Mouse (Mus musculus) limb, embryonic 14.5 days (tissue): ENCODE measurements around the gene Inca1. TPM values are rescaled to one million over a fixed set of nuclear protein-coding genes. Genes with fewer than 3 reads are reported as not detected.

Experiments
- ATAC-seq: fragments of 200-750 bp; cut with Nextera tagmentation; 2 replicates; pipeline ENCODE4 v1.8.0; 2017; ENCODE audit warnings: low read depth, moderate number of reproducible peaks, moderate TSS enrichment; ENCODE audit not compliant: low FRiP score
- DNase-seq: peaks from one replicate; pipeline ENCODE4 v3.0.0-alpha.2; 2015; ENCODE audit warnings: low spot score
- H3K27ac ChIP-seq: fragments of 300-500 bp; sonication (generic); replicated peaks from 2 replicates; pipeline ENCODE4 v1.5.1; 2014; ENCODE audit warnings: low read depth, mild to moderate bottlenecking, low read length, moderate library complexity, mixed read lengths
- H3K27me3 ChIP-seq: fragments of 300-500 bp; sonication (generic); 2 replicates; pipeline ENCODE4 v1.6.1; 2014; ENCODE audit warnings: low read length, mixed read lengths; ENCODE audit not compliant: control insufficient read depth, insufficient read depth
- H3K36me3 ChIP-seq: fragments of 300-500 bp; sonication (generic); 2 replicates; pipeline ENCODE4 v1.6.1; 2014; ENCODE audit warnings: mild to moderate bottlenecking, low read length, moderate library complexity, mixed read lengths; ENCODE audit not compliant: control insufficient read depth, insufficient read depth
- H3K4me1 ChIP-seq: fragments of 300-500 bp; sonication (generic); 2 replicates; pipeline ENCODE4 v1.6.1; 2014; ENCODE audit warnings: antibody characterized with exemption, low read length, mixed read lengths; ENCODE audit not compliant: control insufficient read depth, insufficient read depth
- H3K4me2 ChIP-seq: fragments of 300-500 bp; sonication (generic); replicated peaks from 2 replicates; pipeline ENCODE4 v1.6.1; 2014; ENCODE audit warnings: low read depth, mild to moderate bottlenecking, low read length, moderate library complexity; ENCODE audit not compliant: severe bottlenecking
- H3K4me3 ChIP-seq: fragments of 300-500 bp; sonication (generic); replicated peaks from 2 replicates; pipeline ENCODE4 v1.5.1; 2014; ENCODE audit warnings: low read length
- H3K9ac ChIP-seq: fragments of 300-500 bp; sonication (generic); 2 replicates; pipeline ENCODE4 v1.6.1; 2014; ENCODE audit warnings: mild to moderate bottlenecking, low read depth, low read length, moderate library complexity; ENCODE audit not compliant: severe bottlenecking
- H3K9me3 ChIP-seq: fragments of 300-500 bp; sonication (generic); 2 replicates; pipeline ENCODE4 v1.6.1; 2016; ENCODE audit warnings: low read length; ENCODE audit not compliant: control insufficient read depth
- POLR2A ChIP-seq: fragments of 200-500 bp; IDR thresholded peaks from 2 replicates; pipeline ENCODE4 v1.8.0; 2012; ENCODE audit warnings: inconsistent platforms, mild to moderate bottlenecking, moderate library complexity, borderline replicate concordance; ENCODE audit not compliant: insufficient read depth, insufficient read length; ENCODE audit errors: extremely low read depth
- WGBS: fragments of 180-500 bp; shearing (Covaris S2); extraction: QIAGEN DNeasy Blood & Tissue Kit; methylation state at CpG from one replicate; pipeline ENCODE4 v1.1.7; 2014; 5-methylcytosine and 5-hydroxymethylcytosine counted together
- polyA plus RNA-seq, 2 experiments: library from polyadenylated mRNA; depleted of rRNA in 1 of 2; stranded (reverse) in 1 of 2; unstranded in 1 of 2; fragments of >200 nt; fragmentation: Nextera tagmentation in 1 of 2; extraction: Ambion mirVana in 1 of 2; gene quantifications; 2 replicates each; pipeline versions ENCODE4 v1.2.1 to v1.2.3; 2012 to 2014

Gene Inca1
- polyA plus RNA-seq, 2 experiments, result 0.81 to 1.3 TPM

DNA sequence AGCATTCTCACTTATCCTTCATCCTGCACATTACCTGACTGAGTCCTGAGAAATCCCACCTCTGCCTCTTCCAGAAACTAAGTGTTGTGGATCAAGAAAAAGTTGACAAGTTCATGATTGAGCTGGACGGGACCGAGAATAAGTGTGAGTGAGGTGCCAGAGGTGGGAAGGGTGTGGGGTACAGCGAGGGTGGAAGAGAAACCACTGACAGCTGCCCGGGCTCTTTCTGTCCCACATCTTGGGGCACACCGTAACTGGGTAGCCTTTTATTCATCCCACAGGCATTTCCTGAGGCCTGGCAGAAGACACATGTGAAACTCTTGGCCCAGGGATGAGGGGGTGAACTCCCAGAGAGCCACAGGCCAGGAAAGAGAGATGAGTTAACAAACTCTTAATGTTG, 41.4 kb downstream of the Inca1 start:
- H3K27ac ChIP-seq, result no peak overlapping the region
- peaks cover 24% of the 10 kb centered on the region for H3K36me3 ChIP-seq
- H3K4me3 ChIP-seq, result no peak overlapping the region
- H3K9ac ChIP-seq, result no peak overlapping the region
- ATAC-seq (no peak), DNase-seq (no peak)
- H3K4me2 ChIP-seq, result no peak overlapping the region
- H3K27me3 ChIP-seq, result no peaks in the 10 kb centered on the region
- H3K9me3 ChIP-seq, result no peaks in the 10 kb centered on the region
- WGBS, result 72% methylated on average over 5 of the region's 5 CpGs
- no peak for TF ChIP-seq POLR2A
- H3K4me1 ChIP-seq, result peaks cover 19% of the 10 kb centered on the region

DNA sequence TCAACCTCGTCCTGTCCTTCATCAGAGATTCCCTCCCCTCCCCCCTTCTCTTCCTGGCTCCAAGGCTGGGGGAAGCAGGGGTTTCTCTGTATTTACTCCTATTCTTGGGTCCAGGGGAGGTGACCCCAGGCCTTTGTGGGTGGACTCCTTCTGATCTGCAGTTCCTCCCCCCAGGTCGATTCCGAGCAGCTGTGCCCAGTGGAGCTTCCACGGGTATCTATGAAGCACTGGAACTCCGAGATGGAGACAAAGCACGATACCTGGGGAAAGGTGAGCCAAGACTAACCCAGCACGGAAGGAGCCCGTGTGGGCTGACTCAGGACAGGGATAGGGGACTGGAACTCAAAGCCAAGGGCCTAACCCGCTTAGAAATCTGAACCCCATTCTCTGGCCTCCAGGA, 42.0 kb downstream of the Inca1 start:
- WGBS, result 59% methylated on average over 9 of the region's 9 CpGs
- TF ChIP-seq POLR2A, result no peak
- Histone ChIP-seq H3K4me2 (0 out of 2 replicates have a peak overlapping the region, but pooled peaks have one; percentile 97), H3K27ac (no peak overlapping the region), H3K27me3 (no peaks in the 10 kb centered on the region), H3K4me3 (no peak overlapping the region), H3K9ac (0 out of 2 replicates have a peak overlapping the region, but pooled peaks have one; percentile 5), H3K9me3 (no peaks in the 10 kb centered on the region), H3K36me3 (peaks cover 20% of the 10 kb centered on the region), H3K4me1 (peaks cover 19% of the 10 kb centered on the region)
- no peak for ATAC-seq
- DNase-seq, result no peak

DNA sequence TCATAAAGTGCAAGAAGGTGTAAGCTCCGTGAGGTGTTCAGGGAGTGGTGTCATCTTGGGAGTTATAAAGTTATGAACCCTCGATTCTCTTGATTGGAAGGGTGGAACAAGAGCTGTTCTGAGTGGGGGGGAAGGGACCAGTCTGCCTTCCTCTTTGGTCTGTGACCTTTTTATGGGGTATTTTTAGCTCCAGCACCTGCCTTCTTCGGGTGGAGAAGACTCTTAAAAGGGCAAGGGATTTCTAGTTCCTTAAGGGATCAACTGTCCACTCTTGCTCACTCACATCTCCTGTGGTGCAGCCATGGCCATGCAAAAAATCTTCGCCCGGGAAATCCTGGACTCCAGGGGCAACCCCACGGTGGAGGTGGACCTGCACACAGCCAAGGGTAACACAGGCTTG, 42.4 kb downstream of the Inca1 start:
- no peak for TF ChIP-seq POLR2A
- DNase-seq, result no peak
- WGBS, result 45% methylated on average over 6 of the region's 6 CpGs
- H3K27ac ChIP-seq, result peak overlapping the region; percentile 97; the same call in 1 of the 2 replicates
- H3K36me3 ChIP-seq, result peaks cover 20% of the 10 kb centered on the region
- peaks cover 22% of the 10 kb centered on the region for H3K4me1 ChIP-seq
- no peaks in the 10 kb centered on the region for H3K27me3 ChIP-seq
- no peaks in the 10 kb centered on the region for H3K9me3 ChIP-seq
- 0 out of 2 replicates have a peak overlapping the region, but pooled peaks have one; percentile 5 for H3K9ac ChIP-seq
- peak overlapping the region; percentile 97; the same call in 1 of the 2 replicates for H3K4me2 ChIP-seq
- no peak overlapping the region for H3K4me3 ChIP-seq
- no peak for ATAC-seq

DNA sequence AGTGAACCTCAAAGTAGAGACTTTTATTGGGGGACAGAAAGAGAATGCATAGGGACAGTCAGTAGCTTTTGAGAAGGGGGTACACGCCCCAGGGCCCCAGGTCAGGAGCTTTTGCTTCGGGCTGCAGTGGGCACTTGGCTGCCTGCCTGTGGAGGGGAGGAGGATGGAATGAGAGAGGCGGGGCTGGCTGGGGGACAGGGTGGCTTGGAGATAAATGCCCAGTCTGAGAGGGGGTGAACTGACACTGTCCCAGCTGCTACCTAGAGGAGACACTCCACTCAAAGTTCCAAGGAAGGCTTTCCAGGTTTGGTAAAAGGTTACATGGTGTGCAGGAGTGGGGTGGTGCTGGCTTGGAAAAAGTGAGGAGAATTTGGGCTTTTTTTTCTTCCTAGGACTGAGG, 43.0 kb downstream of the Inca1 start, which contains the start of gene Eno3:
Eno3 (plus strand) TSS at position 239 of the 400 bp plus-strand sequence.
- peaks cover 23% of the 10 kb centered on the region for H3K4me1 ChIP-seq
- no peaks in the 10 kb centered on the region for H3K27me3 ChIP-seq
- H3K4me2 ChIP-seq, result peak within 1 kb of the TSS; percentile 97
- TF ChIP-seq POLR2A, result no peak
- peak within 1 kb of the TSS; percentile 100 for H3K4me3 ChIP-seq
- DNase-seq, result peak; percentile 20
- H3K9ac ChIP-seq, result peak within 1 kb of the TSS; percentile 96
- peak within 1 kb of the TSS; percentile 97 for H3K27ac ChIP-seq
- no peaks in the 10 kb centered on the region for H3K9me3 ChIP-seq
- 14% methylated on average over 3 of the region's 3 CpGs for WGBS
- ATAC-seq, result no peak
- H3K36me3 ChIP-seq, result peaks cover 20% of the 10 kb centered on the region

DNA sequence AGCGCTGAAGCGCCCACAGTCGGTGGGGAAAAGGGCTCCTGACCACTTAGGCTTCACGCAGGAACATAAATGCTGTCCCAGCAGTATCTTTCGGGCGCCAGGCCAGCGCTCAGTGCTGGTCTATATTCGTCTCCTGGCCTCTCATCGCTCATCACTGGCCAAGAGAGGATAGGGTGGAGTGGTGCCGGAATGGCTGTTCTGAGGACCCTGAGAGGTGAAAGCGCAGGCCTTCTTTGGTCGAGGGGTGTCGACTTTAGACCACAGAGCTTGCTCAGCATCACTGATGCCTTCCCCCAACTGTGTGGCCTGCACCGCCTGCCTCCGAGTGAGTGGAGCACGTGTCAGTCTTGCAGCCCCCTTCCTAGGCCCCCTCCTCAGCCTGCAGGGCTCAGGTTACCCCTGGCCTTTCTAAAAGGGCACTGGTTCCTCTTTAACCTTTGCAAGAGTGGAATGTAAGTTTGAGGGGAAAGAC, 43.5 kb downstream of the Inca1 start:
- Histone ChIP-seq H3K9ac (peak overlapping the region; percentile 96), H3K9me3 (no peaks in the 10 kb centered on the region), H3K27me3 (no peaks in the 10 kb centered on the region), H3K27ac (peak overlapping the region; percentile 97), H3K4me3 (peak overlapping the region; percentile 100), H3K4me1 (peaks cover 23% of the 10 kb centered on the region), H3K36me3 (peaks cover 23% of the 10 kb centered on the region), H3K4me2 (peak overlapping the region; percentile 97)
- WGBS, result 11% methylated on average over 16 of the region's 16 CpGs
- TF ChIP-seq POLR2A, result no peak
- ATAC-seq (peak; percentile 31; the same call in 1 of the 2 replicates), DNase-seq (peak; percentile 49)
